Mouse (Mus musculus) left cerebral cortex, postnatal 14 days (tissue): Measurements from ENCODE around the gene Abcb9. TPM values are rescaled to one million over a fixed set of nuclear protein-coding genes. Genes with fewer than 3 reads are reported as not detected.

Source experiments
- DNase-seq, 2 experiments: peaks; one replicate each; pipeline ENCODE4 v3.0.0; 2021 to 2022; ENCODE audit warnings: low spot score in 2 of 2, mixed read lengths in 1 of 2
- intact Hi-C: fragments of 180-260 bp; cut with DNase I; formaldehyde crosslinking; loops from one replicate; pipeline ENCODE4 v1.15.1; 2025
- long read RNA-seq, 2 experiments: library from polyadenylated mRNA; stranded (forward); transcript quantifications; one replicate each; pipeline ENCODE4 v2.0.0; 2021
- total RNA-seq, 2 experiments: library from RNA; stranded (reverse); gene quantifications; 2 replicates each; pipeline ENCODE4 v1.2.3; 2021

The Abcb9 gene
- 10 to 100 TPM; 57.5 to 58.4 TPM for total RNA-seq
- long read RNA-seq, experiment 1, transcript Abcb9-201 (12 exons, 3,661 nt): major isoform, 82 of 123 reads
- long read RNA-seq, experiment 1, partial matches to known transcripts: 34 of 123 reads
- long read RNA-seq, experiment 1, other reads (novel, unspliced or antisense): 6 of 123 reads
- long read RNA-seq, experiment 2, transcript Abcb9-201 (12 exons, 3,661 nt): major isoform, 66 of 98 reads
- long read RNA-seq, experiment 2, partial matches to known transcripts: 21 of 98 reads
- long read RNA-seq, experiment 2, other reads (novel, unspliced or antisense): 11 of 98 reads

- DNase-seq: peak; percentile 95 to 98
- intact Hi-C loops: no loop called here
Measured at GRCm38 (mm10) chr5:124095596-124096232, at the start of gene Abcb9. Gene Abcb9, minus strand, starts transcription at chr5:124095798.

DNA sequence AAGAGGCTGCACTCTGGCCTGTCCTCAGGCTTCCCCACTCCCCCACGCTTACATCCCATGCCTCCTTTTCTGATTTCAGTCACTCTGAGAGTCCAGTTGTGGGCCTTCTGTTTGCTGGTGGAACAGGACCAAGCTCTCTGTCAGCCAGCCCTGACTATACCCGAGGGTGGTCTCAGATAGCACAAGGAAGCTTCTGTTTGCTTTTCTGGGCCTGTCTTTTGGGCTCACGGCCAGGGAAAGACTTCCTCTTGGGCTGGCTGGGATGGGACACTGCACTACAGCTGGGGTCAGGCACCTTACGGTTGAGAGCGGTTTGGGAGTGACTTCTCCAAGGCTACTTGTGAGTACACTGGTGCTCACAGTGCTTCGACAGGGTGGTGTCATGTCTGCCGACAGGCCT, 42.5 kb upstream of the Abcb9 start:
- intact Hi-C loops: no loop called here
- no peak for DNase-seq

DNA sequence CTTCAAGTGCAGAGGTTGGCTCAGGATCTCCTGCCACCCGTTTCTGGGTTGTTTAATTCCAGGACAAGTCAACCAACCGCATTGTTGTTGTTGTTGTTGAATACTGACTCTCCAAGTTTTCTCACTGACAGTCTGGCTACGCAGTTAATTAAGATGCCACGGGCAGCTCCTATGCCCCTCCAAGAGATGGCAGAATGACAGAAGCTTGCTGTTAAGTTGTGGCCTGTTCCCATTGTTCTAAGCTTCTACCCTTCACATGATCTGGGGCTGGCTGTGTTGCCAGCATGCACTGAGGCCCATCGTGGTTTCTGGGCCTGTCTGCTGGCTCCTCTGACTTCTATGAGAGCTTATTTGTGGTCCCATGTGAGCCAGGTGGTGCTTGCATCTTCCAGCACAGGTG, 38.7 kb upstream of the Abcb9 start:
- intact Hi-C loops: no loop called here
- DNase-seq: no peak

- intact Hi-C loops: no loop called here
- no peak for DNase-seq
Measured at GRCm38 (mm10) chr5:124125093-124125492, 29.5 kb upstream of the Abcb9 start.

GRCm38 (mm10) chr5:124122357-124122756, 26.8 kb upstream of the Abcb9 start:
- no peak for DNase-seq
- intact Hi-C loops: no loop called here

DNA sequence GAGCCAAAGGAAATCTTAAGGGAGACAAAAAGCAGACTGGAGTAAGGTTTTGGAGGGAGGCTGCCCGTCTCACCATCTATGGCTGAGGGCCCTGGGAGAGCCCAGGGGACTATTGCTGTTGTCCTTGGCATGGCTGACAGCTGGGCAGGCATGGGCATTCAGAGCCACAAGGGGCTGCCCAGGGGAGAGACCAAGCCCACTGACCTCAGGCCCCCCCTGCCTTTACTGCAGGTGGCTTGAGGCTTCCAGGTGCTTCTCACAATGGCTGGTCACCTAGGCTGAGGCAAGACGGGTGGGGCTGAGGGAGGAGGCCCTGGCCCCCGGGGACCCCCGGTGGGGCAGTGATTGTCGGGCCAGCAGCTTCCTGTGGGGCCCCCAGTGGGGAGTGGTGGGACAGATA, 23.6 kb upstream of the Abcb9 start:
- intact Hi-C loops: no loop called here
- DNase-seq: no peak

DNA sequence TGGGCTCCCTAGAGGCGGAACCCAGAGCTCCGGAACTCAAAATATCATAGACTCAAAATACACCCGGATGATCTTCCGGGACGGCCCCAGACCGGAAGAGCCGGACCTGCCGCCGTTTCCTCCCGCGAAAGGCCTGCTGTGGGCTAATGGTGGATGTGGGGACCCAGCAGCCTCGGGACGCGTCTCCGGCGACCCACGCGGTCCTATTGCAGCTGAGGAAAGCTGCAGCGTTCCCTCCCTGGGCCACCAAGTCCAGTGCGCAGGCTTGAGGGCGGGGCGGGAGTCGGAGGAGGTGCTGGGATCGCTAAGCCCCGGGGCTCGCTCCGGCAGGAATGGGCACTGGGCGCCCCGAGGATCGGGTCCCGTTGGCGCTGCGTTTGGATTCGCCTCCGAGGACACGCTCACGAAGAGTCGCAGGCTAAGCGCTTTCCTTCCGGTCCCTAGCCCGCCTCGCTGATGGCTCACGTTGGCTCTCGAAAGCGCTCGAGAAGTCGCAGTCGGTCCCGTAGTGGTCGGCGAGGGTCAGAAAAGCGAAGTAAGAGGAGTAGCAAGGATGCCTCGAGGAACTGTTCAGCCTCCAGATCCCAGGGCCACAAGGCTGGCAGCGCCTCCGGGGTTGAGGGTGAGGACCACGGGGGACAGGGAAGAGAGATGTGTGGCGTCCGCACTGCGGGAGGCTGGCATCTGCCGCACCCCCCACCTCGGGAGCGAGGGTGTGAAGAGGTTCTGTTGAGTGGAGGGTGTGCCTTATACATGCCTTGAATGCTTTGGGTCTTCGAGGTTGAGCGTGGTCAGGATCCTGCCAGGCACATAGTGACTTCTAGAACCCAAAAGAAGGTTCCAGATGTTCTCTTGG, 20.6 kb upstream of the Abcb9 start, which contains the start of gene Arl6ip4:
Gene Arl6ip4, plus strand, starts transcription at position 100 of the 856 bp plus-strand sequence.
- DNase-seq: peak; percentile 84 to 85
- intact Hi-C loops: no loop called here

DNA sequence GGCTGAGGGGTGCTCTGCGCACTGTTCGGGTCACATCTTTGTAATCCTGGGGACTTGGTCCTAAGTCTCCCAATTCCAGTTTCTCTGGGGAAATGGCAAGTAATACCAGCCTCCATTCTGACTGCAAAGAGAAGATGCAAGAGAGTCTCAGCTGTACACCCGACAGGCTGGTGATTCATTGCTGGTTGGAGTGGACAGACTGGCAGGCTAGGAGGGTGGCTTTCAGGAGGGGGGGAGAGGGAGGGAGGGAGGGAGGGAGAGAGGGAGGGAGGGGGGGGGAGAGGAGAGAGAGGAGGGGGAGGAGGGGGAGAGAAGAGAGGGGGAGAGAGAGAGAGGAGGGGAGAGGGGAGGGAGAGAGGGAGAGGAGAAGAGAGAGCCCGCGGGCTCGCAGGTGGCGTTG, 19.9 kb upstream of the Abcb9 start:
- no peak for DNase-seq
- intact Hi-C loops: no loop called here

GRCm38 (mm10) chr5:124114276-124115025, 18.9 kb upstream of the Abcb9 start:
- intact Hi-C loops: no loop called here

DNA sequence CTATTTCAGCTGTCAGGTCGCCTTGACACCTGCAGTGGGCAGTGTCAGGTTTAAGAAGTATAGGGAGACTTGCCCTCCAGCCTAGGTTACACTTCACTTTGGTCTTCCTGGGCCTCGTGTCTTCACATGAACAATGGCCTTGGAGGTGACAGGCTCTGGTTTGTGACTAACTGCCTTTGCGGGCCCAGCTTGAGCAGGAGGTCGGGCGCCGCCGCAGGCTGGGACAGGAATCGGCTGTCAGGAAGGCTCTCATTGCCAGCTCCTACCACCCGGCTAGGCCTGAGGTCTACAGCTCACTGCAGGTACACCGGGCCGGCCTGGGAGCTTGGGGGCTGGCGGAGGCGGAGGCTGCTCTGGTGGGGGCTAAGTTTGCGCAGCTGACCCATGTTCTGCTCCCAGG, 17.4 kb upstream of the Abcb9 start:
- peak; percentile 69 to 70 for DNase-seq
- intact Hi-C loops: no loop called here

More at GRCm38 (mm10) chr5:124114276-124115025, 18.9 kb upstream of the Abcb9 start:
- no peak for DNase-seq

GRCm38 (mm10) chr5:124112531-124112930, 16.9 kb upstream of the Abcb9 start:
- no peak for DNase-seq
- intact Hi-C loops: no loop called here

GRCm38 (mm10) chr5:124111742-124112497, 16.3 kb upstream of the Abcb9 start, which contains the start of gene Ogfod2:
Gene Ogfod2, plus strand, starts transcription at chr5:124112297.
- DNase-seq: peak; percentile 94 to 95
- intact Hi-C loops: no loop called here

DNA sequence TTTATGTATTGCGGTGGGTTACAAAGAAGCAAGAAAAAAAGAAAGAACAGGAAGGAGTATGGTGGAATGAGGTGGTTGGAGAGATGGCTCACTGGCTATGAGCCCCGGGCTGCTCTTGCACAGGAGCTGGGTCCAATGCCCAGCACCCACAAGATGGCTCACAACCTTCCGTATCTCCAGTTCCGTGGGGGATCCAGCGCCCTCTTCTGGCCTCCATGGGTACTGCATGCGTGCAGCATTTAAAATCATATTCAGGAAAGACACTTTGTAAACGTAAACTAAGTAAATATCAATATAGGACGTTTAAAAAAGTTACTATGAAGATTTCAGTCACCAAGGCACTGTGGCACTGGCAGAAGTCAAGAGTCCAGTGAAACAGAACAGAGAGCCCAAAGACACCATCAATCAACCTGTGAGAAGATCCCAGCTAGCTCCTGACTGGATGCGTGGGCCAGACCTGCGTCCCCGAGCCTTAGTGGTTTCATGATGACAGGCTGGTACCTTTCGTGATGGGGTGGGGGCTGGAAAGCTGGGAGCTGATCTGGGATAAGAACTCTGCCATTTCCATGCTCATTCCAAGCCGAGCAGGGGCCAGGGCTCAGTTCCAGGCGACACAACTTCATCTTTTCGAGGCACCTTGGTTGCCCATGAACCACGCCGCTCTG, 15.6 kb upstream of the Abcb9 start:
- intact Hi-C loops: no loop called here
- no peak for DNase-seq

DNA sequence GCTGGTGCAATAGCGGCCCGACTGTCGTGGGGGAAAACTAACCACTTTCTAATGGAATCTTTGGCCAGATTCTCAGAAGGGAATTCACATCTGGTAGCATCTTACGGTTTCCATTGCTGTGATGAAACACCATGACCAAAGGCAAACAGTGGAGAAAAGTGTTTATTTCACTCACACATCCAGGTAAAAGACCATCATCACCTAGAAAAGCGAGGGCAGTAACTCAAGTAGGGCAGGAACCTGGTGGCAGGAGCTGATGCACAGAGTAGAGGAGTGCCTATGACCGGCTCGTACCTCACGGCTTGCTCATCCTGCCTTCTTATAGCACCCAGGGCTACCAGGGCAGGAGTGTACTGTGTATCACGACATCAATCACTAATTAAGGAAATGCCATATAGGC, 8.0 kb upstream of the Abcb9 start:
- intact Hi-C loops: no loop called here
- no peak for DNase-seq

GRCm38 (mm10) chr5:124103020-124103419, 7.4 kb upstream of the Abcb9 start:
- intact Hi-C loops: no loop called here

DNA sequence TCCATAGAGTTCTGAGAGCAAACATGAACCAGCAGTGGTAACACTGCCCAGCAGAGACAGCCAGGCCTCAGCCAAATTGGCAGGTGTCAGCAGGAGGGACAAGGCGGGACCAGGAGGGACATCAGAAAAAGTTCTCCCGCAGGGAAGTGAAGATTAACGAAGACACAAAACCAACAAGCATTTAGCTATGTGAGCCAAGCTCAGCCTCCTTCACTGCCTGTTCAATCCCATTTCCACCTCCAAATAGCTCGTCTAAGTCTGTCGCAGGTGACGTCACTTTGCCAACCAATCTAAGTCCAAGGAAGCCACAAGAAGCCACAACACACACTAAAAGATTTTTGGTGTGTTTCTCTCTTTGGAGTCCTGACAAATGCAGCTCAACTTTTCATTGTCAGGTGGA, 6.7 kb upstream of the Abcb9 start:
- intact Hi-C loops: no loop called here
- no peak for DNase-seq

More at GRCm38 (mm10) chr5:124103020-124103419, 7.4 kb upstream of the Abcb9 start:
- no peak for DNase-seq

GRCm38 (mm10) chr5:124100128-124101044, 4.8 kb upstream of the Abcb9 start:
- intact Hi-C loops: no loop called here
- no peak for DNase-seq
